Mouse (Mus musculus): Measurements from ENCODE around the gene Atf7ip2. TPM values are rescaled to one million over a fixed set of nuclear protein-coding genes. Genes with fewer than 3 reads are reported as not detected.
"Not testable (repeated sequence)": the region's sequence is repeated elsewhere in the genome, so short reads cannot be mapped to it uniquely, and the experiment has no call there.

Gene Atf7ip2
- polyA plus RNA-seq, 1 experiment from 2014 or later: 0.18 TPM

- H3K27ac ChIP-seq: no peak overlapping the region
Measured at GRCm38 (mm10) chr16:10236601-10237000, 44.1 kb downstream of the Atf7ip2 start.

GRCm38 (mm10) chr16:10253993-10254392 lies 61.5 kb downstream of the Atf7ip2 start:
- H3K4me1 ChIP-seq (replicated peaks): peaks cover 6% of the 10 kb centered on the region
- no peaks in the 10 kb centered on the region for H3K36me3 ChIP-seq
- no peak overlapping the region for H3K4me3 ChIP-seq
- H3K4me2 ChIP-seq: no peak overlapping the region
- H3K9ac ChIP-seq: no peak overlapping the region
- H3K27me3 ChIP-seq: no peaks in the 10 kb centered on the region
- 0% methylated on average over 1 of the region's 1 CpGs for WGBS
- ATAC-seq (ENCODE audit: low FRiP score): no peak
- H3K27ac ChIP-seq: no peak overlapping the region
- no peaks in the 10 kb centered on the region for H3K9me3 ChIP-seq

More at GRCm38 (mm10) chr16:10236601-10237000, 44.1 kb downstream of the Atf7ip2 start:
- H3K4me3 ChIP-seq: no peak overlapping the region
- no peak overlapping the region for H3K9ac ChIP-seq
- no peaks in the 10 kb centered on the region for H3K9me3 ChIP-seq
- no peaks in the 10 kb centered on the region for H3K36me3 ChIP-seq
- no peaks in the 10 kb centered on the region for H3K4me1 ChIP-seq (replicated peaks)
- no peak for ATAC-seq (ENCODE audit: low FRiP score)
- no peaks in the 10 kb centered on the region for H3K27me3 ChIP-seq
- no peak overlapping the region for H3K4me2 ChIP-seq

DNA sequence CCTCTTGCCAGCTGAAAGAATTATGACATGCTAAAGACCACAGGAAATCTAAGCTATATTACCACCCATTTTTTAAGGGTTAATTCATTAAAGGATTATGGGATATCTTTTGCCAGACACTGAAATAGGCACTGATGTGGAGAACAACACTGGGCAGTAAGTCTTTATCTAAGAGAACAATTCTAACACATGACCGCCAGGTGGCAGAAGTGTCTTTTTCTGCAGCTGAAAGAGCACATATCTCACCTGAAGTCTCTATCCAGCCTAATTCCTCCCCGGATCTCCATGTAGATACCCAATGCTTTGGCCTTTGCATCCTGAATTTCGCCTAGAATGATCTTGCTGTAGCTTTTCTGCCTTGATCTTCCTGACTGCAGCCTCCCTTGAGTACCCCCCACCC lies 79.7 kb downstream of the Atf7ip2 start:
- Histone ChIP-seq H3K27ac (no peak overlapping the region), H3K4me2 (no peak overlapping the region), H3K9me3 (peaks cover 13% of the 10 kb centered on the region), H3K36me3 (no peaks in the 10 kb centered on the region), H3K4me1 (replicated peaks) (no peaks in the 10 kb centered on the region), H3K9ac (no peak overlapping the region), H3K4me3 (no peak overlapping the region), H3K27me3 (no peaks in the 10 kb centered on the region)
- WGBS: 32% methylated on average over 3 of the region's 3 CpGs
- ATAC-seq (ENCODE audit: low FRiP score): no peak

DNA sequence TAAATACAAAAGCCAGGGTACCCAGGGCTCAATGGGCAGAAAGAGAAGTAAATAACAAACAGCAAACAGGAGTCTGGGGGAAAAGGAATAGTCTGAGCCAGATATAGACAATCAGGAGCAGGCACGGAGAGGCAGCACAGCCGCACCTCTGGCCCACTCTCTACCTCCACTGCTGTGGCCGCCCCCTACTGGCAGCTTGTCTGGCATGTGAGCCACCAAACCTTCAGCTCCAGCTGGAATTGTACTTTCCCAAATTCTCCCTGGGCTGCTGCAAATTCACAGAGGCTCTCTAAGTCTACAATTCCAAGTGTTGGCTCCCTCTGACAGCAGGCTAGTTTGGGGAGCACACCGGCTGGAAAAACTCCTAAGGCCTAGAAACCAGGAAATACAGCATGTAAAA lies 82.0 kb downstream of the Atf7ip2 start:
- Histone ChIP-seq H3K27ac (no peak overlapping the region), H3K4me1 (replicated peaks) (no peaks in the 10 kb centered on the region), H3K36me3 (no peaks in the 10 kb centered on the region), H3K4me2 (no peak overlapping the region), H3K4me3 (no peak overlapping the region), H3K27me3 (no peaks in the 10 kb centered on the region), H3K9me3 (peaks cover 13% of the 10 kb centered on the region), H3K9ac (no peak overlapping the region)
- 74% methylated on average over 4 of the region's 4 CpGs for WGBS
- ATAC-seq (ENCODE audit: low FRiP score): no peak

GRCm38 (mm10) chr16:10276778-10277177 lies 84.3 kb downstream of the Atf7ip2 start:
- not testable (repeated sequence) for H3K4me3 ChIP-seq; H3K9ac ChIP-seq; H3K27ac ChIP-seq; H3K36me3 ChIP-seq; H3K27me3 ChIP-seq; H3K4me2 ChIP-seq; ATAC-seq (ENCODE audit: low FRiP score); H3K4me1 ChIP-seq (replicated peaks)
- WGBS: 82% methylated on average over 5 of the region's 5 CpGs
- H3K9me3 ChIP-seq: peaks cover 13% of the 10 kb centered on the region

- Histone ChIP-seq H3K4me3 (no peak overlapping the region), H3K9ac (no peak overlapping the region), H3K27ac (no peak overlapping the region), H3K4me2 (no peak overlapping the region), H3K36me3 (no peaks in the 10 kb centered on the region), H3K9me3 (no peaks in the 10 kb centered on the region), H3K27me3 (no peaks in the 10 kb centered on the region), H3K4me1 (replicated peaks) (no peaks in the 10 kb centered on the region)
- WGBS: 53% methylated on average over 12 of the region's 12 CpGs
- 0 out of 2 replicates have a peak, but pooled peaks have one; percentile 32 for ATAC-seq (ENCODE audit: low FRiP score)
Measured at GRCm38 (mm10) chr16:10280286-10280951, 87.9 kb downstream of the Atf7ip2 start.

DNA sequence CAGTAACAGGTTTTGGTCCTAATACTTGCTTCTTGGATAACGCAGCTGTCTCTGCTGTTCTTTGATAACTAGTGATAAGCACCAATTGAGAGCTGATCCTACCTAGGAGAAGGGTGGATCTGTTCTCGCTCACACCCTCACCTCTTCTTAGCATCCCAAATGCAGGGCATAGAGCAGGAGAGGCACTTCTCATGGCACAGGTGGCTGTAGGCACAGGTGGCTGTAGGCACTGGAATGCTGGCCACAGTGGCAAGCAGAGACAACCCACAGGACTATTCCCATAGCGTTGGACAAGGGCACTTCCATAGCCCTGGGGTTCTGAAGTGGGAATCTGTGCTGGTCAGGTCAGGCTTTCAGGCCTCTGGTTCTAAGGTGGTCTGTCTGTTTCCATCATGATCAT lies 89.4 kb downstream of the Atf7ip2 start:
- no peak overlapping the region for H3K9ac ChIP-seq
- no peaks in the 10 kb centered on the region for H3K4me1 ChIP-seq (replicated peaks)
- H3K27ac ChIP-seq: no peak overlapping the region
- no peaks in the 10 kb centered on the region for H3K27me3 ChIP-seq
- no peaks in the 10 kb centered on the region for H3K9me3 ChIP-seq
- ATAC-seq (ENCODE audit: low FRiP score): no peak
- 91% methylated on average over 3 of the region's 3 CpGs for WGBS
- no peak overlapping the region for H3K4me3 ChIP-seq
- H3K36me3 ChIP-seq: no peaks in the 10 kb centered on the region
- H3K4me2 ChIP-seq: no peak overlapping the region

- whole genome bisulfite sequencing: 86% methylated on average over 9 of the region's 9 CpGs
- no peak overlapping the region for H3K27ac ChIP-seq
- no peak overlapping the region for H3K4me3 ChIP-seq
- H3K27me3 ChIP-seq: no peaks in the 10 kb centered on the region
- H3K4me1 ChIP-seq (replicated peaks): no peaks in the 10 kb centered on the region
- no peaks in the 10 kb centered on the region for H3K9me3 ChIP-seq
- no peak for ATAC-seq (ENCODE audit: low FRiP score)
- no peaks in the 10 kb centered on the region for H3K36me3 ChIP-seq
- H3K9ac ChIP-seq: no peak overlapping the region
- H3K4me2 ChIP-seq: no peak overlapping the region
Measured at GRCm38 (mm10) chr16:10286513-10287268, 94.2 kb downstream of the Atf7ip2 start.

DNA sequence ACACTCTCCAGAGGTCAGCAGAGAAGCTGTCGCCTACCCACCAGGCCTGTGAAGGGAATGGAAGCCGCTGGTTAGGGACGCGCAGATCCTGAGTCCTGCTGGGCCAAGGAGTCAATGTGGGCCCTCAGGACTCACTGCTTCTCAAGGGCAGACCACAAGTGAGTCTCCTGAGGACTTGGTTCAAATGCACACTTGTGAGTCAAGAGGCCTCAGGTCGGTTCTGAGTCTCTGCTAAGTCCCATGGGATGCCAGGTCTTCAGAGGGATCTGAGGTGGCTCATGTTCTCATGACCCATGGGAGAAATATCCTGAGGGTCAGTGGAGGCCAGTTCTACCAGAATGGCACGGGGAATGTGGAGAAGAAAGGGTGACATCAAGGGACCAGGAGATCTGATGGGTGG lies 95.6 kb downstream of the Atf7ip2 start:
- Histone ChIP-seq H3K9me3 (no peaks in the 10 kb centered on the region), H3K4me2 (no peak overlapping the region), H3K4me3 (no peak overlapping the region), H3K27me3 (no peaks in the 10 kb centered on the region), H3K27ac (no peak overlapping the region), H3K36me3 (no peaks in the 10 kb centered on the region), H3K4me1 (replicated peaks) (no peaks in the 10 kb centered on the region), H3K9ac (no peak overlapping the region)
- ATAC-seq (ENCODE audit: low FRiP score): no peak
- WGBS: 84% methylated on average over 6 of the region's 6 CpGs

- Histone ChIP-seq H3K4me1 (replicated peaks) (no peaks in the 10 kb centered on the region), H3K4me3 (no peak overlapping the region), H3K4me2 (no peak overlapping the region), H3K36me3 (no peaks in the 10 kb centered on the region), H3K27me3 (no peaks in the 10 kb centered on the region), H3K27ac (no peak overlapping the region), H3K9ac (no peak overlapping the region), H3K9me3 (no peaks in the 10 kb centered on the region)
- ATAC-seq (ENCODE audit: low FRiP score): no peak
- 86% methylated on average over 10 of the region's 10 CpGs for WGBS
Measured at GRCm38 (mm10) chr16:10297696-10298644, 105.5 kb downstream of the Atf7ip2 start.

DNA sequence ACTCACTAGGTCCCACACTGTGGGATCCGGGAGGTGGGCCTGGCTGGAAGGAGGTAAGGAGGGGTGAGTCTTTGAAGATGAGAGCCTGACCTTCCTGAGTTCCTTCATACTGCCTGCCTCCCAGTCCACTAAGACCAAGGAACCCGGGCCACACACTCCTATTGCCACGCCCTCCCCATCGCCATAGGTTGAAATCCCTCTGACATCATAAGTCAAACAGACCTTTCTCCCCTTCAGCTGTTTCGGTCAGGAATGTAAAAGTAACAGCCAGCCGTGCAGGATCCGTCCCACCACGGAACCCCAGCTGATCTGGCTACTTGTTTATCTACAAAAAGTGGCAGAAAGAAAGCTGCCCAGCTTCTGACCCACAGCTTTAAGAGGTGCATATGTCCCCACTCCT lies 107.1 kb downstream of the Atf7ip2 start:
- H3K4me3 ChIP-seq: no peak overlapping the region
- H3K9ac ChIP-seq: no peak overlapping the region
- no peaks in the 10 kb centered on the region for H3K9me3 ChIP-seq
- no peak overlapping the region for H3K27ac ChIP-seq
- no peaks in the 10 kb centered on the region for H3K4me1 ChIP-seq (replicated peaks)
- no peak overlapping the region for H3K4me2 ChIP-seq
- no peaks in the 10 kb centered on the region for H3K36me3 ChIP-seq
- no peaks in the 10 kb centered on the region for H3K27me3 ChIP-seq
- ATAC-seq (ENCODE audit: low FRiP score): no peak
- WGBS: 40% methylated on average over 8 of the region's 8 CpGs
